Mouse (Mus musculus): Measurements from ENCODE around the gene Gnl2. TPM values are rescaled to one million over a fixed set of nuclear protein-coding genes. Genes with fewer than 3 reads are reported as not detected.

Gene Gnl2
- polyA plus RNA-seq, 1 experiment: 9.2 TPM

GRCm38 (mm10) chr4:125066490-125067370, 50.3 kb downstream of the Gnl2 start, which contains the start of gene Snip1:
Gene Snip1, plus strand, starts transcription at chr4:125066672.
- WGBS: under 1% methylated on average over 78 of the region's 78 CpGs
- DNase-seq (ENCODE audit: low read depth, low spot score): peak; percentile 84

- DNase-seq (ENCODE audit: low read depth, low spot score): no peak
- 65% methylated on average over 2 of the region's 2 CpGs for WGBS
Measured at GRCm38 (mm10) chr4:125077700-125078099, 61.3 kb downstream of the Gnl2 start.

- 39% methylated on average over 2 of the region's 2 CpGs for WGBS
- no peak for DNase-seq (ENCODE audit: low read depth, low spot score)
Measured at GRCm38 (mm10) chr4:125078698-125079097, 62.3 kb downstream of the Gnl2 start.

- peak; percentile 47 for DNase-seq (ENCODE audit: low read depth, low spot score)
- WGBS: 1% methylated on average over 63 of the region's 63 CpGs
Measured at GRCm38 (mm10) chr4:125084403-125085345, 68.3 kb downstream of the Gnl2 start, which contains the start of gene Meaf6. Gene Meaf6, plus strand, starts transcription at chr4:125085134.

- no peak for DNase-seq (ENCODE audit: low read depth, low spot score)
- under 1% methylated on average over 45 of the region's 45 CpGs for WGBS
Measured at GRCm38 (mm10) chr4:125085346-125085841, 69.0 kb downstream of the Gnl2 start.

GRCm38 (mm10) chr4:125093031-125093430, 76.6 kb downstream of the Gnl2 start:
- no peak for DNase-seq (ENCODE audit: low read depth, low spot score)
- WGBS: 85% methylated on average over 5 of the region's 5 CpGs

GRCm38 (mm10) chr4:125096066-125096465, 79.7 kb downstream of the Gnl2 start:
- 72% methylated on average over 5 of the region's 5 CpGs for WGBS

GRCm38 (mm10) chr4:125097412-125097811, 81.0 kb downstream of the Gnl2 start:
- WGBS: 84% methylated on average over 4 of the region's 4 CpGs
- DNase-seq (ENCODE audit: low read depth, low spot score): no peak

More at GRCm38 (mm10) chr4:125096066-125096465, 79.7 kb downstream of the Gnl2 start:
- DNase-seq (ENCODE audit: low read depth, low spot score): no peak

GRCm38 (mm10) chr4:125099458-125099857, 83.1 kb downstream of the Gnl2 start:
- no peak for DNase-seq (ENCODE audit: low read depth, low spot score)
- 8% methylated on average over 8 of the region's 8 CpGs for WGBS

- DNase-seq (ENCODE audit: low read depth, low spot score): no peak
- WGBS: 88% methylated on average over 13 of the region's 13 CpGs
Measured at GRCm38 (mm10) chr4:125101334-125101733, 84.9 kb downstream of the Gnl2 start.

Other genes starting within 250 kb of the Gnl2 start
- gene Mtf1, start 214.5 kb upstream of the Gnl2 start, polyA plus RNA-seq (2012; rRNA removed): 8.9 and 15.4 TPM in 2 replicates
- gene Yrdc, start 165.9 kb upstream of the Gnl2 start, polyA plus RNA-seq (2012; rRNA removed): 41.9 and 52.3 TPM in 2 replicates
- gene 1110065P20Rik, start 165.4 kb upstream of the Gnl2 start, polyA plus RNA-seq (2012; rRNA removed): 24.5 TPM in 2 replicates
- 0.32 and 0.38 TPM in 2 replicates for gene Maneal, start 154.4 kb upstream of the Gnl2 start, polyA plus RNA-seq (2012; rRNA removed)
- 0.04 TPM in 1 of 2 replicates, not detected in the other for gene Epha10, start 135.7 kb upstream of the Gnl2 start, polyA plus RNA-seq (2012; rRNA removed)
- gene 9930104L06Rik, start 79.5 kb upstream of the Gnl2 start, polyA plus RNA-seq (2012; rRNA removed): 8.5 and 8.9 TPM in 2 replicates
- gene Cdca8, start 77.3 kb upstream of the Gnl2 start, polyA plus RNA-seq (2012; rRNA removed): 32.2 and 42.9 TPM in 2 replicates
- gene Rspo1, start 30.2 kb upstream of the Gnl2 start, polyA plus RNA-seq (2012; rRNA removed): 2.4 TPM in 2 replicates
- not detected in 2 replicates for gene Dnali1, start 49.1 kb downstream of the Gnl2 start, polyA plus RNA-seq (2012; rRNA removed)
- gene Snip1, start 50.1 kb downstream of the Gnl2 start, polyA plus RNA-seq (2012; rRNA removed): 9.8 and 9.9 TPM in 2 replicates
- 12.1 and 15.8 TPM in 2 replicates for gene Meaf6, start 68.5 kb downstream of the Gnl2 start, polyA plus RNA-seq (2012; rRNA removed)
- gene Zc3h12a, start 111.3 kb downstream of the Gnl2 start, polyA plus RNA-seq (2012; rRNA removed): 48.0 and 56.2 TPM in 2 replicates